Mouse (Mus musculus) lung, embryonic 14.5 days (tissue): Measurements from ENCODE around the gene Tradd. TPM values are rescaled to one million over a fixed set of nuclear protein-coding genes. Genes with fewer than 3 reads are reported as not detected.

Experiments
- ATAC-seq: fragments of 200-750 bp; cut with Nextera tagmentation; 2 replicates; pipeline ENCODE4 v1.8.0; 2017; ENCODE audit warnings: mild to moderate bottlenecking, moderate TSS enrichment, moderate library complexity; ENCODE audit not compliant: insufficient read depth
- DNase-seq: peaks from one replicate; pipeline ENCODE4 v3.0.0-alpha.2; 2015
- H3K27ac ChIP-seq: fragments of 300-500 bp; sonication (generic); 2 replicates; pipeline ENCODE4 v1.5.1; 2014; ENCODE audit warnings: low read depth, mild to moderate bottlenecking, moderate library complexity
- H3K27me3 ChIP-seq: fragments of 300-500 bp; sonication (generic); 2 replicates; pipeline ENCODE4 v1.6.1; 2014; ENCODE audit warnings: low read length, control low read depth; ENCODE audit not compliant: insufficient read depth
- H3K36me3 ChIP-seq: fragments of 300-500 bp; sonication (generic); 2 replicates; pipeline ENCODE4 v1.6.1; 2014; ENCODE audit warnings: control low read depth; ENCODE audit not compliant: insufficient read depth
- H3K4me1 ChIP-seq: fragments of 300-500 bp; sonication (generic); 2 replicates; pipeline ENCODE4 v1.6.1; 2014; ENCODE audit warnings: antibody characterized with exemption, control low read depth; ENCODE audit not compliant: insufficient read depth
- H3K4me2 ChIP-seq: fragments of 300-500 bp; sonication (generic); 2 replicates; pipeline ENCODE4 v1.6.1; 2014; ENCODE audit warnings: mild to moderate bottlenecking
- H3K4me3 ChIP-seq: fragments of 300-500 bp; sonication (generic); 2 replicates; pipeline ENCODE4 v1.5.1; 2014; ENCODE audit warnings: low read depth, low read length
- H3K9ac ChIP-seq: fragments of 300-500 bp; sonication (generic); 2 replicates; pipeline ENCODE4 v1.6.1; 2014
- H3K9me3 ChIP-seq: fragments of 300-500 bp; sonication (generic); 2 replicates; pipeline ENCODE4 v1.6.1; 2016; ENCODE audit warnings: low read depth, low read length, control low read depth
- CTCF ChIP-seq: IDR thresholded peaks from 2 replicates; pipeline ENCODE4 v1.5.1; 2016; ENCODE audit warnings: antibody characterized with exemption, low read depth
- WGBS: fragments of 180-500 bp; shearing (Covaris S2); extraction: QIAGEN DNeasy Blood & Tissue Kit; methylation state at CpG from one replicate; pipeline ENCODE4 v1.1.7; 2014; 5-methylcytosine and 5-hydroxymethylcytosine counted together
- polyA plus RNA-seq: library from polyadenylated mRNA; unstranded; fragments of >200 nt; fragmentation: Nextera tagmentation; extraction: Ambion mirVana; gene quantifications from 2 replicates; pipeline ENCODE4 v1.2.1, GENCODE M21; 2014

The Tradd gene
- polyA plus RNA-seq, 1 experiment from 2014 or later = 24.3 TPM

DNA sequence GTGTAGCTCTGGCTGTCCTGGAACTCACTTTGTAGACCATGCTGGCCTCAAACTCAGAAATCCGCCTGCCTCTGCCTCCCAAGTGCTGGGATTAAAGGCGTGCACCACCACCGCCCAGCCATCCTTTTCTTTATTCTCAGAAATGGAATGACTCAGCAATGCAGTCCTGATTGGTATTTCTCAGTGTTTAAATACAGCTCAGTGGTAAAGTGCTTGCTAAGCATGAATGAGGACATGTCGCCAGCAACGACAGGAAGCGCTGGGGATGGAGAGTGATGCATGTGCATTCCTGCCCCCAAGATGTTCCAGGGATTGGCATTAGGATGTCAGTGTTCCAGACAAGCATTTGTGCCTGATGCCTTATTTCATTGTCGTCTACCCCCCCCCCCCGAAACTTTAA, 39.0 kb upstream of the Tradd start:
- ATAC-seq (no peak), DNase-seq (no peak)
- peaks cover 24% of the 10 kb centered on the region for H3K4me1 ChIP-seq
- no peaks in the 10 kb centered on the region for H3K9me3 ChIP-seq
- no peaks in the 10 kb centered on the region for H3K27me3 ChIP-seq
- H3K4me3 ChIP-seq = no peak overlapping the region
- no peak overlapping the region for H3K9ac ChIP-seq
- no peak for TF ChIP-seq CTCF
- 77% methylated on average over 8 of the region's 8 CpGs for WGBS
- H3K4me2 ChIP-seq = no peak overlapping the region
- peaks cover 78% of the 10 kb centered on the region for H3K36me3 ChIP-seq
- H3K27ac ChIP-seq = no peak overlapping the region

DNA sequence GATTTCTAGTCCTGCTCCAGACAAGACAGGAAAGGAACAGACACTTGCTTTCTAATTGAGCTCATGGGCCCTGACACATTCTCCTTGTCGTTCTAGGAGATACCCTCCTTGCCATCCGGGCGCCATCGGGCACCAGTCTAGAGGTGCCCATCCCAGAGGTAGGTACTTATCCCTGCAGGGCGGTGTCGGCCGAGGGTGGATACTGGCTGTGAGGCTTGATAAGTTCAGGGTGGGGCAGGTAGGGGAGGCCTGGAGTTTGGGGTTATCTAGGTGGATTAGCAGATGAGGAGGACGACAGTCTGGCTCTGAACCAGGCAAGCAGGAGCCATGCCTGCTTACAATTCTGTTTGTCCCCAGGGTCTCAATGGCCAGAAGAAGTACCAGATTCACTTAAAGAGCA, 35.6 kb upstream of the Tradd start:
- no peak for DNase-seq
- no peaks in the 10 kb centered on the region for H3K9me3 ChIP-seq
- no peak overlapping the region for H3K27ac ChIP-seq
- no peaks in the 10 kb centered on the region for H3K27me3 ChIP-seq
- peaks cover 14% of the 10 kb centered on the region; the same call in 1 of the 2 replicates for H3K4me1 ChIP-seq
- 95% methylated on average over 8 of the region's 8 CpGs for WGBS
- no peak for ATAC-seq
- no peak overlapping the region for H3K4me3 ChIP-seq
- H3K36me3 ChIP-seq = peaks cover 64% of the 10 kb centered on the region
- H3K9ac ChIP-seq = no peak overlapping the region
- H3K4me2 ChIP-seq = peak overlapping the region; percentile 95; the same call in 1 of the 2 replicates
- no peak for TF ChIP-seq CTCF

- Histone ChIP-seq H3K27ac (peak overlapping the region; percentile 20; the same call in 1 of the 2 replicates), H3K4me1 (0 out of 2 replicates have a peak, but pooled peaks cover 6% of the 10 kb centered on the region)
- DNase-seq = no peak
These were observed 34.2 kb upstream of the Tradd start for GRCm38 (mm10) chr8:105298351-105299252.

GRCm38 (mm10) chr8:105297511-105298192, 33.2 kb upstream of the Tradd start, which contains the start of gene E2f4:
E2f4 (plus strand) TSS chr8:105297663.
- peak; percentile 89 for ATAC-seq
- TF ChIP-seq CTCF = no peak
- H3K27me3 ChIP-seq = no peaks in the 10 kb centered on the region
- 0 out of 2 replicates have a peak, but pooled peaks cover 6% of the 10 kb centered on the region for H3K4me1 ChIP-seq
- H3K36me3 ChIP-seq = peaks cover 41% of the 10 kb centered on the region
- peak; percentile 96 for DNase-seq
- peak within 1 kb of the TSS; percentile 95 for H3K4me2 ChIP-seq
- H3K9ac ChIP-seq = peak within 1 kb of the TSS; percentile 89
- peak within 1 kb of the TSS; percentile 70 for H3K27ac ChIP-seq
- H3K9me3 ChIP-seq = no peaks in the 10 kb centered on the region
- peak within 1 kb of the TSS; percentile 97 for H3K4me3 ChIP-seq
- 1% methylated on average over 58 of the region's 58 CpGs for WGBS

More at GRCm38 (mm10) chr8:105298351-105299252, 34.2 kb upstream of the Tradd start:
- TF ChIP-seq CTCF = no peak
- ATAC-seq = no peak
- Histone ChIP-seq H3K4me2 (peak overlapping the region; percentile 95), H3K36me3 (peaks cover 51% of the 10 kb centered on the region), H3K9me3 (no peaks in the 10 kb centered on the region), H3K9ac (peak overlapping the region; percentile 89), H3K4me3 (peak overlapping the region; percentile 97), H3K27me3 (no peaks in the 10 kb centered on the region)
- WGBS = 52% methylated on average over 18 of the region's 18 CpGs

DNA sequence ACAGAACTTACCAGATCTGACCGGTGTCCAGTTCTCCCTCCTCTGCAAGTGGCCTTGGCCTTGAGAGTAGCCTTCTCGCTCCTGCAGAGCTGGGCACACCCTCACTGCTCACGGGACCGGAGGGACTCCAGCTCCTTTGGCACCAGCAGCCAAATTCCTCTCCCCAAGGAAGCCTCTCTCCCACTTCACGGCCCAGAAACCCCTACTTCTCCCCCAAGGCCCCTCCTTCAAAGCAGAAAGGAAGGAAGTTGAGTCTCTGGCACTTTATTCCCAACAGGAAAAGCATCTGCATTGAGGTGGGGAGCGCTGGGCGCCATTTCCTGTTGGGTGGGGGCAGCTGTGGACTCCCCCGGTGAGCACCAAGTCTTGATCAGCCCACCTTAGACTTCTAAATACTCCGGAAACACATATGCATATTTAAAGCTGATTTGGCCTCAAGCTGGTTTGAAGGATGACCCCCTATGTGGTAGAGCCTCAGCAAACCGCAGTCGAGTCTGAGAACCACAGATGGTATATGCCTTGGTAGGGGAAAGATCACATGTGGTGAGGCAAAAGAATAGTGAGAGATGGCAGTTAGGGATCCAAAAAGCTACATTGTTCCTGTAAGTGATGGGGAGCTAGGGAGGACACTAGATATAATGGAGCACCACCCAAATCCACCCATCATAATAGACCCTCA, 31.6 kb upstream of the Tradd start, which contains the start of gene Exoc3l:
Gene Exoc3l (minus strand): TSS at position 207 of the 679 bp plus-strand sequence.
- DNase-seq = no peak
- ATAC-seq = no peak
- peak within 1 kb of the TSS; percentile 89 for H3K9ac ChIP-seq
- WGBS = 52% methylated on average over 11 of the region's 11 CpGs
- peak within 1 kb of the TSS; percentile 97 for H3K4me3 ChIP-seq
- H3K9me3 ChIP-seq = no peaks in the 10 kb centered on the region
- H3K4me1 ChIP-seq = 0 out of 2 replicates have a peak, but pooled peaks cover 6% of the 10 kb centered on the region
- TF ChIP-seq CTCF = no peak
- H3K4me2 ChIP-seq = peak within 1 kb of the TSS; percentile 95
- peak within 1 kb of the TSS; percentile 37; the same call in 1 of the 2 replicates for H3K27ac ChIP-seq
- H3K27me3 ChIP-seq = no peaks in the 10 kb centered on the region
- H3K36me3 ChIP-seq = peaks cover 25% of the 10 kb centered on the region

GRCm38 (mm10) chr8:105295256-105295655, 30.8 kb upstream of the Tradd start:
- Histone ChIP-seq H3K4me2 (peak overlapping the region; percentile 49), H3K9me3 (no peaks in the 10 kb centered on the region), H3K36me3 (peaks cover 18% of the 10 kb centered on the region), H3K27ac (peak overlapping the region; percentile 37; the same call in 1 of the 2 replicates), H3K27me3 (peaks cover 6% of the 10 kb centered on the region), H3K4me1 (0 out of 2 replicates have a peak, but pooled peaks cover 6% of the 10 kb centered on the region), H3K4me3 (peak overlapping the region; percentile 32), H3K9ac (peak overlapping the region; percentile 18; the same call in 1 of the 2 replicates)
- TF ChIP-seq CTCF = no peak
- DNase-seq = no peak
- ATAC-seq = no peak
- 56% methylated on average over 11 of the region's 11 CpGs for WGBS
